Mouse (Mus musculus) E14TG2a.4 (cell line): ENCODE measurements at regions not wholly inside any gene's neighbourhood (a gene's known extent, or its start where the extent isn't known, plus 50 kb on each side); places are given as distances from the start of the nearest gene placed in this dataset.

ENCODE experiments used
- CTCF ChIP-seq: conservative IDR thresholded peaks from 2 replicates; pipeline ENCODE4 v1.5.1; 2014; ENCODE audit warnings: low read length
- POU5F1 ChIP-seq: IDR thresholded peaks from 2 replicates; pipeline ENCODE4 v1.6.1; 2014; ENCODE audit warnings: low read length, borderline replicate concordance

DNA sequence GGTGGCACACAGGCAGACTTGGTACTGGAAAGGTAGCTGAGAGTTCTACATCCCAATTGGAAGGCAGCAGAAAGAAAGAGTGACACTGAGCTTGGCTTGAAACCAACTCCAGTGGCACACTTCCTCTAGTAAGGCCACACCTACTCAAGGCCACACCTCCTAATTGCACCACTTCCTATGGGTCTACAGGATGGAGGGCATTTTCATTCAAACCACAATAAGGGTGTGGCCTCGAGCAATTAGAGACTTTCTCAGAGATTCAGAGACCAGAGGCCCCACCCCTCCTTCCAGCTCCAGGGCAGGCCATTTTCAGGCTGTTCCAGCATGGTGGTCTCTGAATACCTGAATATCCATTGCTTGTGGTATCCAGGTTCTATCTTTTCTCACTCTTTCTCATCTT lies 363.3 kb upstream of the Fam19a5 start:
- TF ChIP-seq CTCF, result no peak
- no peak for TF ChIP-seq POU5F1
